Mouse (Mus musculus) embryo, embryonic 9.5 days (tissue): ENCODE results near the gene Mup21.
"Not testable (repeated sequence)": the region's sequence is repeated elsewhere in the genome, so short reads cannot be mapped to it uniquely, and the experiment has no call there.

ENCODE experiments used
- DNase-seq: peaks from one replicate; pipeline ENCODE4 v3.0.0-alpha.2; 2017; ENCODE audit errors: extremely low spot score

The Mup21 gene

GRCm38 (mm10) chr4:62150811-62151210 is at the start of gene Mup21:
Gene Mup21 (minus strand): TSS chr4:62150863.
- no peak for DNase-seq

GRCm38 (mm10) chr4:62199923-62200529 is 49.4 kb upstream of the Mup21 start:
- DNase-seq: no peak

GRCm38 (mm10) chr4:62188778-62189177 is 38.1 kb upstream of the Mup21 start:
- DNase-seq: no peak

GRCm38 (mm10) chr4:62177282-62177681 is 26.6 kb upstream of the Mup21 start:
- DNase-seq: peak; percentile 14

- DNase-seq: no peak
These were observed 23.8 kb upstream of the Mup21 start for GRCm38 (mm10) chr4:62174471-62174870.

- DNase-seq: not testable (repeated sequence)
These were observed 17.0 kb upstream of the Mup21 start for GRCm38 (mm10) chr4:62167636-62168035.

- DNase-seq: no peak
These were observed 7.7 kb upstream of the Mup21 start for GRCm38 (mm10) chr4:62158401-62158800.

GRCm38 (mm10) chr4:62133706-62134105 is 17.0 kb downstream of the Mup21 start:
- no peak for DNase-seq

GRCm38 (mm10) chr4:62103366-62103765 is 47.3 kb downstream of the Mup21 start:
- DNase-seq: not testable (repeated sequence)
